Mouse (Mus musculus) urinary bladder, postnatal 10 days (tissue): ENCODE measurements around the gene Irgm2.
"Not testable (repeated sequence)": the region's sequence is repeated elsewhere in the genome, so short reads cannot be mapped to it uniquely, and the experiment has no call there.

Source experiments
- DNase-seq: peaks from one replicate; pipeline ENCODE4 v3.0.0; 2022; ENCODE audit warnings: low spot score

Irgm2 gene

DNA sequence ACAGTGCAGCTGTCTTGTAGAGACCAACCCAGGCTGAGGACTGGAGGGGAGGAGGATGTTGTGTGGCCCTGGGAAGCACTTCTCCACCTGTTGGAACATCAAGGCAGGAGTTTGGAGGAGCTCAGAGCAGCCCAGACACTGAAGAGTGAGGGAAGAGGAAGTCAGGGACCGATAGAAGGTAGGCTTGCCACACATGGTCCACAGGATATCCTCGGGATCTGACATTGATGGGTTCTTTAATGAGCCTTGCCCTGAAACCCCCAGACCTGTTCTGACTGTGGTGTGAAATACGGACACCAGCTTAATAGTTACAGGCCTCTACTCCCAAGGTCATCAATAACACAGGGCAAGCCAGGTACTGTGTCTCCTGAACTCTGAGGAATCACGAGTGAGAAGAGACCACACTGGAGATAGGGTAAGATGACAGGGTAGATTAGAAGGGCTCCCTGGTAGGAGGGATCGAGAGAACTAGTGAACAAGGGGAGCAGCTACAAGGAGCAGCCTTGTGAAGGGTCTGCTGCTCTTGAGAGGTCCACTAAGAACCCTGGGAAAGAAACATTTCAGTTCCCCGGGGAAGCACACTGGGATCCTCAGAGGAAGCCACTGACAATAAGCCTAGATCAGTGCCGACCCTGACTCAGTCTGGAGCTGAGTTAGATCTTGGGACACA lies 14.4 kb downstream of the Irgm2 start:
- DNase-seq = no peak

DNA sequence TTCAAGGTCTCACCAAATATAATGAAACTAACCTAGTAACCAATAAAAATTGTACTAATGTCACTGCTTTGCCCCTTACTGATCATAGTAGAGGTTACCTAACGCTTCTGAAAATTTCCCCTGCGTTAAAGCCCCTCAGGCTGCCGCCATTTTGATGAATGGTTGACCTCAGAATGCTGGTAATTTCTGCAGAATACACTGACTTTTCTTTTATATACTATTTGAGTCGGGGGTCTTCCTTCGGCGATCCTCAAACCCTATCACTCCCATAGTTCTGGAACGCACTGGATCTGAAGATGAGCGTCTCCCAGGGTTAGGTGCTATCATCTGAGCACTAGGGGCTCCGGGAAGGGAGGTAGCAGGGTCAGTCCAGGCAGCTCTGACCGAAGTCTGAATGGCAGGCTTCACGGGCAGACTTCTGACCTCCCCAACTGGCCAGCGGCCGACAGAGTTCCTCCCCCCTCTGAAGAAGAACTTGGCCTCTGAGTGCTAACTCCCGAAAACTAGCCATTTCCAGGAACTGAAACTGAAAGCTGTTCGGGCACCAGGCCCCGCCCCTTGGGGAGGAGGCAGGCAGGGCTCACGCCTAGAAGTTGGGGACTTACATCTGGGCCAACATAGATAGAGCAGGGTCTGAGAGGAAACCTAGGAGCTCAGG lies 15.1 kb downstream of the Irgm2 start:
- DNase-seq = no peak

DNA sequence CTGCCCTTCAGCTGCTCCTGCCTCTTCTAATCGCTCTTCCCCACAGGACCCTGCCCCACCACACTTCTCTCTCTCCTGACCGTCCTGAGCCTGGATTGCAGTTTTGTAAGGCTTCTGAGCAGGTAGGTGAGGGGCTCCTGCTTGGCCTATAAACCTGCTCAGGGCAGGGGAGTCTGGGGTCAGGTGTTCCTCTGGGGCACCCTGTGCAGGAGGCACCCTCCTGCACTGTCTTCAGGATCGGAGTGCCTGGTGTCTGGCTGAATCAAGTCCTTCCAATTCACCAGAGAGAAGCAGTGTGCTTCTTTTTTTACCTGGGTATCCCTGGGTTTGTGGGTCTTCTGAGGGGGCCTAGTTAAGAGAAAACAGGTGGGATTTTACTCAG lies 15.6 kb downstream of the Irgm2 start:
- not testable (repeated sequence) for DNase-seq

DNA sequence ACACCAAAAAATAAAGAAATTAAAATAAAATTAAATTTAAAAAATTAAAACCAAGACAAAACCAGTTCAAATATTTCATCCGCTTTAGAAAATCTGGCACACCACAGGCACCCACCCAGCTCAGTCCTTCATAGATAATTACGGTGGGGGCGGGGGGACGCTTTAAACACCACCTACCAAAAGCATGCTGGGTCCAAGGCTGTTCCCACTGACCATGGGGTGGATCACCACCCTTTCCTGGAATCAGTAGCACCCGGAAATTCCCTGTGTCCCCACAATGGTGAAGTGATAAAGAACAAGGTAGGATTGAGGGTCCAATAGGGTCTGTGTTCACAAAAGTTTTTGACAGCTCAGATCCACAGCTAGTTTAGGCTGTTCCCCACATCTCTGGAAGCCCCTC lies 16.4 kb downstream of the Irgm2 start:
- DNase-seq = no peak

DNA sequence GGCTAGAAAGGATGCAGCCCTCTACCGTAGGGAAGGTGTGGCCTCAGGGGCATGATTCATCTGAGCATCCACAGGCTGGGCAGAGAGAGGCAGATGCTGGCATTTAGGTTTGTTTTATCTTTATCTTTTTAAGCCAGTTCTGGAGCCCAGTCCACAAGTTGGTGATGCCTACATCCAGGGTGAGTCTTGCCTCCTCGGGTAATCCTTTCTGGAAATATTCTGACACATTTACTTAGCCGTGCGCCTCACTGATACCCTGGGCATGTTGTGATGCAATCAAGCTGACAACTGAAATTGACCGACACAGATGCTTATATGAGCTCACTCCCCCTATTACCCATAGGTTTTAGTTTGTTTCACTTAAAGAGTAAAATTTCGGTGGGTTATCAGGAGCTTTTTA lies 17.4 kb downstream of the Irgm2 start:
- no peak for DNase-seq

DNA sequence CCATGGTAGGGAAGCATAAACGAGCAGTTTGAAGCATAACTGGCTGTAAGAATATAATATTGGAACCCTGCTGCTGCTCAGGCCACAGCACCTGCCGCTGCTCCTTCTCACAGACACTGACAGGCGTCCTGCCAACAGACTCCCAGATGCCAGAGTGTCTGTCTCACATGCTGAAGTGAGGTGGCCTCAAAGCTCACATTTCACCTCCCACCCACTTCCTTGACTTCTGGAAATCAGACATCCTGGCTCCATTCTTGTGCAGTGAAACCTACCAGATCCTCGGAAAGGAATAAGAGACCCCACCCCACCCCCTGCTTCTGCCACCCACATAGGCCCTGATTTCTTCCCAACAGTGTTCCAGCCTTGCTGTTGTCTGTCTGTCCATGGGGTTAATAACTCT lies 24.3 kb downstream of the Irgm2 start:
- DNase-seq = no peak

DNA sequence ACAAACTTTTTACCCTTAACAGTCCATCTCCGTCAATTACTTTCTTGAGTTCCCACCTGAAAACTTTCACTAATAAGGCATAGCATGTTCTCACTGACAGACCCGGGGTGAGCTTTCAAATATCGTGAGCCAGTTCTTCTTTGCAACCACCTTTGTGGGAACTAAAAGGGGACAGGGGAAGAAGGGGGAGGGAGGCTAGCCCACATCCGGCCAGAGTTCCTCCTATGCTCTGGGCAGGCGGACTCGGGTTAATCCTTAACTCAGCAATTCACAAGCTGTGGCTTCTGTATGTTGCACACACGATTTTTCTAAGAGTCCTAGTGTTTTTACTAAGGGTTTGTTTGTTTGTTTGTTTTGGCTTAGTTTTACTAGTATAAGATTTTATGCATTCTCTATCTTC lies 24.9 kb downstream of the Irgm2 start:
- DNase-seq = no peak

DNA sequence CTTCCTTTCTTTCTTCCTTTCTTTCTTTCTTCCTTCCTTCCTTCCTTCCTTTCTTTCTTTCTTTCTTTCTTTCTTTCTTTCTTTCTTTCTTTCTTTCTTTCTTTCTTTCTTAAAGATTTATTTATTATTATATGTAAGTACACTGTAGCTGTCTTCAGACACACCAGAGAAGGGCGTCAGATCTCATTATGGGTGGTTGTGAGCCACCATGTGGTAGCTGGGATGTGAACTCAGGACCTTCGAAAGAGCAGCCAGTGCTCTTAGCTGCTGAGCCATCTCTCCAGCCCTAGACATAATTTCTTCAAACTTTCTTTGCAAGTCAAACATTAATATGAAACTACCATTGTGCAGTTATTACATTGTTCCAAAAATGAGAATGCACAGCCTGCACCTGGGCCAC lies 25.5 kb downstream of the Irgm2 start:
- DNase-seq = not testable (repeated sequence)

DNA sequence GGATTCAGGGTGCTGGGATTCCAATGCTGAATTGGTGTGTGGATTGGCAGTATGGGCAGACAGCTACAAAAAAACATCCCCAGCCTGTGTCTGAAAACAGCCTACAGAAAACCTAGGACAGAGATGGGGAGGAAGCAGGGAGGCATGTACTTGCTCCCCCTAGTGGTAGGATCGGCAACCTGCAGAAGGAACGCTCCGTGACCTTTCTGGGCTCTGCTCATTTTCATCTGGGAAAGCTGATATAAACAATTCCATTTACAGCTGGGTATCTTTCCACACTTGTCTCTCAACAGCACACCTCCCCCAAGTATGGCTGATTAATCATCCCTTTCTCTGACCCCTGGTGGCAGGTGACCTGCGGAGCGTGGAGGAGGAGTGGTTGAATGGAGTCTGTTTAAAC lies 26.2 kb downstream of the Irgm2 start:
- DNase-seq = no peak

DNA sequence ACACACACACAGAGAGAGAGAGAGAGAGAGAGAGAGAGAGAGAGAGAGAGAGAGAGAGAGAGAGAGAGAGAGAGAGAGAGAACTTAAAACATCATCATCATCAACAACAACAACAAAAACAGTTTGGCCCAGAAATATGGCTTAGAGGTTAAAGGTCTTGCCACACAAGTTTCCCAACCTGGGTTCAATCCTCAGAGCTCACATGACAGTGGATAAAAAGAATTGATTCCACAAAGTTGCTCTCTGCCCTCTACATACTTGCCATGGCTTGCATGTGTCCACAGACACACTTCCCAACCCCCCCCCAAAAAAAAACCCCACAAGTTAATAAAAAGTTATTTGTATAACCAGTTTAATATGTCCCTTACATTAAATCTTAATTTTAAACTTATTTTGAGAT lies 27.0 kb downstream of the Irgm2 start:
- no peak for DNase-seq

DNA sequence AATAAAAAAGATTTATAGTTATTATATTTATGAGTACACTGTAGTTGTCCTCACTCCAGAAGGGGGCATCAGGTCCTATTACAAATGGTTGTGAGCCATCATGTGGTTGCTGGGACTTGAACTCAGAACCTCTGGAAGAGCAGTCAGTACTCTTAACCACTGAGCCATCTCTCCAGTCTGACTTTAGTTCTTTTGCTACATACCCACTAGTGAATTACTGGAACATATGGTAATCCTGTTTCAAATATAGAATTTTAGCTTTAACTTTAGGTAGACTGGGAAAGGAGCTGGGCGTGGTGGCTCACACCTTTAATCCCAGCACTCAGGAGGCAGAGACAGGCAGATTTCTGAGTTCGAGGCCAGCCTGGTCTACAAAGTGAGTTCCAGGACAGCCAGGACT lies 28.6 kb downstream of the Irgm2 start:
- DNase-seq = not testable (repeated sequence)

DNA sequence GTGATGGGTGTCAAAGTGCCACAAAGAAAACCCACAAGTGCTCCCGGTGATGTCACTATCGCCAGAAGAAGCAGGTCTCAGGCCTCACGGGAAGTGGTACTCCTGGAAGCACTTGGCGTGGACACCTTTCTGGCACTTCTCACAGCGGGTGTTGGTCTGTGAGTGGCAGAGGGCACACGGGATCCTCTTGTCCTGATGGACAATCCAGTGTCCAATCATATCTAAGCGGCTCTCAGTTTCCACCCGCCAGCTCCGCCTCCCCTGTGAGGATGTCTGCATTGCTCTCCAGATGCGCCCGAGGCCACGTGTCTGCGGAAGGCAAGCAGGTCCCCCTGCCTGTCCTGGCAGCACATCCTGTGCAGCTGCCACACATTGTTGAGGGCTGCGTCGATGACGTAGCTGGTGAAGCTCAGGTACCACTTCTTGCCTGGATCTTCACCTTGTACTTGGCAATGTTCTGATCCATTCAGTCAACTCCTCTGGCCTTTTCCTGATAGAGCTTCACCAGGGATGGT lies 31.0 kb downstream of the Irgm2 start:
- no peak for DNase-seq

DNA sequence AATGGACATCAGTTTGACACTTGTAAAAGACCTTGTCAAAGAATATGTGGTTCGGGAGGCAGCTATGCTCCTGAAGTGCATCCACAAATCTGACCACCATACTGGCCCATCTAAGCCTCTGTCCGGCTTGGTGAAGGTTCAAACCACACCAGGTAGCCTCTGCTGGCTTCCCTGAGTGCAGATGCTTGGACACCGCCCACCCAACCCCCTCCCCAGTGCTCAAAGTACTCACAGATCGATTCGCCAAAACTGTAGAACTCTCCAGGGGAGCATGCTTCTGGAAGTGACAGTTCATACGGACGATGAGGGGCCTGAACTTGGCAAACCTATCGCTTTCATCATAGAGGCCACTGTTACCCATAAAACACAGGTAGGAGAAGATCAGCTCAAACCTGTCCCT lies 31.7 kb downstream of the Irgm2 start:
- DNase-seq = no peak

DNA sequence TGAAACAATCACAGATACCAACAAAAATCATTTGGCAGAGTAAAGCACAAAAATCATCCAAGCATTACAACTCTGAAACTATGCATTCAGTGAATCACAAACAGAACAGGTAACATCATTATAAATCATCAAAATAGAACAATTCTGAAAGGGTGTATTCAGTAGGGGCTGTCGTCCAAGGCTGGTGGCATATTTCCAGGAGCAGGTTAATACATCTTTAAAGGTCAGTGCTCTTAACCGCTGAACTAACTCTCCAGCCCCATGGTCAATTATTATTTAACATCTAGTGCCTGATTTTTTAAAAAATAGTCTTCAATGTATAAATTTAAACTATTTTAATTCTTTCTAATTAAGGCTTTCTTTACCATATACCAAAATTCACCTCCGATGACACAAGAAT lies 35.1 kb downstream of the Irgm2 start:
- not testable (repeated sequence) for DNase-seq

DNA sequence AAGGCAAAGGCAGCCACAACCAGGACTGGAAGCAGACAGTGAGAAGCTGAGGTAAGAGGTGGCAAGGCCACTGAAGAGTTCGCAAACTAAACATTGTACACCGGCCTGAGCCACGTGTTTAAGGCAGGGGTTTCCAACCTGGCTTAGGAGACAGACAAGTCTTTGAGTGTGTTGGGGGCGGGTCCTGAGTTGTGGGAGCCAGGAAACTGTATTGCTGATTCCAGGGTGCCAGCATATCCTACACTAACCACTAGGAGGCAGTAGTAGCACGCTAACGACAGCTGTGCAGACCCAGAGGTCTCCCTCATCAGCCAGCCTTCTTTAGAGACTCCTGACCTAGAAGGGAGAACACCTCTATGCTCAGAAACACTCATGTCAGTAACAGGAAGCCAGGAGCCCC lies 35.7 kb downstream of the Irgm2 start:
- no peak for DNase-seq

DNA sequence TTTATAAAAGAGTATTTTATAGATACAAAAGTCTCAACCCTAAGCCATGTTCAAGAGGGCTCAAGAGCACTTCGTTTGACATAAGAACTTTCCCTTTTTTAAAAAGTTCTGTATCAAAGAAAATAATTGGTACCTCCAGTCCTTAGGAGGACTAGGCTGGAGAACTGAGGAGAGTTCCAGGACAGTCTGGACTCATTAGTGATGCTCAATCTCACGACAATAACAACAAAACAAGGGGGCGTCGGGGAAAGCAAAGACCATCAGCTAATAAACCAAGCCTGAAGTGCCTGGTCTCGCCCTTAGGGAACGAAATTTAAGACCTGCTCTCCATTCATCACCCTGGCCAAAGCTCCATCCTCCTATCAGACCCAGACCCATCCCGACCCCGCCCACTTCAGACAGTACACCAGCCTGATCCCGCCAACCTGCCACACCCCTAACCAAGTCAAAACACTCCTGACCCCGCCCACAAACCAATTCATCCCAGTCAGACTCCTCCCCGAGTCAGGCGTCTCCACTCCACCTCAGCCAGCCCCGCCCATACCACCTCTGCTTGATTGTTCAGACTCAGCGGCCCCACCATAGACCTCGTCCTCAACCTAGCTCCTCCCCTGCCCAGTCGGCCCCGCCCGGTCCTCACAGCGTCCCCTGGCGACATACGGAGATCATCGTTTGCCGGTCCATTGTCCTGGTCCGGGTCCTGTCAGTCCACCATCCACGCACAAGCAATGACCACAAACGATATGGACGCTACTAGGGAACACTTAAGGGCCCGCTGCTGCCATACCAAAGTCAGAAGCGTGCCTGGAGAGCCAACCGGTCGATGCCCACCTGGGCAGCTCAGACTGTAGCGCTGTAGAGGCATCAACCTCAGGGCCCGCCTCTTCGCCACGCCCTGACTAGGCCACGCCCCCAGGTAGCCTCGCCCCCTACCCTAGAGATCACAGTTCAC lies 39.7 kb downstream of the Irgm2 start:
- DNase-seq = no peak

DNA sequence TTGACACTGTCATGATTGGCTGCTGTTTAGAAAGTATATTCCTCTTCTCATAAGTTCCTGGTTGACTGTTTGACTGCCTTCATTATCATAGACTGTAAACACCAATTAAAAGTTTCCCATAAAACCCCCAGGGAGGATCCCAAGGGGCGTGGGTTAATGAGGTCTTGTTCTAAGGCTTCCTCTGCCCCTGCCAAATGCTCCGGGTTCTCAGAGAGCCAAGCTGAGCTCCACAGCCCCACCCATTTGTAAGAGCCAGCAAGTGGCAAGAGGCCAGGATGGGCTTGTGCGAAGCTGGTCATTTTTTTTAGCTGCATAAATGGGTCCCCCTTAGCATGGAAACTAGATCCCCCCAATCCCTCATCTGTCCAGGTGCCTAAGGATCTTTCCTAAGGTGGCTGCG lies 47.9 kb downstream of the Irgm2 start:
- DNase-seq = no peak

DNA sequence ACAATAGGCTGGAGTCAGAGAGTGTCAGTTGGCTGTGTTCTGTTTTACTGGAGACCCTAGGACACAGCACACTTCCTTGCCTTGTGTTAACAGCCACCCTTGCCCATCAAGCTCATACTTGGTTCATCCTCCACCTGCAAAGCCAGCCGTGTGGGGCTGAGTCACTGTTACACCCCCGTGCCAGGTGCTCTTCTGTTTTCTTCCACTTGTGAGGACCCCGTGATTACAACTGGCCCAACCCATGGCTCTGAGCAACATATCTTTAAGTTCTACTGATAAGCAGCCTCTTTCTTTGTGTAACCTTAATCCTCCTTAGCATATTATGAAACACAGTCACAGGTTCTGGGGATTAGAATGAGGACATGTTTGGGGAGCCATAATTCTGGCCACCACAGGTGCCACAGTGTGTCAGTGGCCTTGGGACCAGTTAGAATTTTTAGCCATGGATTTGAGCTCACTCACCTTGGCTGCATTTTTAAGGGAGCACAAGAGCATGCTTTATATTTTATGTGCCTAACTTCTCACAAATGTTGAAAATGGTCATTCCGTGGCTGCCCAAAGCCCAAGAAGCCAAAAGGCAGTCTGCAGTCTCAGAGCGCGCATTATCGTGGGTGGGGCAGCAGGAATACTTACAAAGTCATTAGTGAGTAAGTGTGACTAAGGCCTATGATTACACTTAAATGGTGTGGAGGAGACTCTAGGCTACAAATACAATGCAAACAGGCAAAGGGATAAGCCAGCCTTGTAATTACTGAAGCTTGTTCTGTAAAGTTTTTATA lies 50.0 kb downstream of the Irgm2 start:
- DNase-seq = no peak

DNA sequence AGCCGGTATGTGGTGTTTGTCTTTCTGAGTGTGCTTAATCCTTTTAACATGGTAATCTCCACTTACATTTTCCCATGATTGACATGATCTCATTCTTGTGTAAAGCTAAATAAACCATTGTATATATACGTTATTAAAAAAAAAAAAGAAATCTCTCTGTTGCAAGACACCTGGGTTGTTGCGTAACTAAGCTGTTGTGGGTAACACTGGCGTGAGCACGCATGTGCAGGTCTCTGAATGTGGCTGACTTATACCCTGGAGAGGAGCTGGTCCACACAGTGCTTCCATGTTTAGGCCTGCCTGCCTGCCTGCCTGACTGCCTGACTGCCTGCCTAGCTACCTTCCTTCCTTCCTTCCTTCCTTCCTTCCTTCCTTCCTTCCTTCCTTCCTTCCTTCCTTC lies 51.1 kb downstream of the Irgm2 start:
- no peak for DNase-seq

DNA sequence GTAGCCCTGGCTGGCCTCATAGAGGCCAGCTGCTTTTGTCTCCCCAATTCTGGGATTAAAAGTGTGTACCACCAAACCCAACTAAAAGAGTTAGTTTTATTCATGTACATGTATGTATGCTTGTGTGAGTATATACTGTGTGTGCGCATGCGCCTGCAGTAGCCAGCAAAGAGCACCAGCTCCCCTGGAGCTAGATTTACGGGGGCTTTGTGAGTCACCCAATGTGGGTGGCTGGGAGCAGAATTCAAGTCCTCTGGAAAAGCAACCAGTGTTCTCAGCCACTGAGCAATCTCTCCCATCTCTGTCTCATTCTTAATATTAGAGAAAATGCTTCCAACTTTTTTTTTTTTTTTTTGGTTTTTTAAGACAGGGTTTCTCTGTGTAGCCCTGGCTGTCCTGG lies 55.0 kb downstream of the Irgm2 start:
- no peak for DNase-seq

DNA sequence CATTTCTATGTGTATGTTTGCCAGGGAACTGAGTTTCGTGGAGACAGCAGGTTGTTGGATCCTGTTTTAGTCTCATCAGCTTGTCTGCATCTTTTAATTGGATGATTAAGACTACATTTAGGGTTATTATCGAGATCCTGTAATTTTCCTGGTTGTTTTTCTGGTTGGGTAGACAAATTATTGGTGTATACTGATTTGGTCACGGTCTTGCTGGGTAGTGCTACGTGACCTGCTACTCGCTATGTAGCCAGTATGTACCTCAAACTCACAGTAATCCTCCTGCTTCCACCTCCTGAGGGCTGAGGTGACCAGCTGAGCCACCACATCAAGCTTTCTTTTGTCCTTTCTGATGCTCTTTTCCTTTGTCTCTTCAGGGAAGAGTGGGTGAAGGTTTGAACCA lies 58.4 kb downstream of the Irgm2 start:
- no peak for DNase-seq

DNA sequence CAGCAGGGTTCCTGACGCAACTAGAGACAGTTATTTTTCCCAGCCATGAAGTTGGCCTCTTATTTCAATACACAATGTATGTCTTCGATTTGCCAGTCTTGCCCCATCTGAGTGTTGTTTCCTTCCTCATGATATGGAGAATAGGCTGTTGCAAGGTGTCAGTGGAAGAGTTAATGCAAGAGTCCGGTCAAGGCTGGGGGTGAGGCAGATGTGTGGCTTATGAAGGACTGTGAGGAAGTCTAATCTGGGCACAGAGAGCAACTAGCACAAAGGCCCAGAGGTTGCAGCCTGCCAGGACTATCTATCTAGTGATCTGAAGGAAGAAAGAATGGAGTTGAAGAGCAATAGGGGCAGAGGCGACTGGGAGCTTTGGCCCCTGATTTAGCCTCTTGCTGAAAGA lies 60.7 kb downstream of the Irgm2 start:
- DNase-seq = no peak
